Mouse (Mus musculus): ENCODE data around the gene Ncor2. TPM values are rescaled to one million over a fixed set of nuclear protein-coding genes. Genes with fewer than 3 reads are reported as not detected.
A peak's percentile ranks its signal among the peaks of the same experiment; 100 is the strongest.

Ncor2 gene
- polyA plus RNA-seq, 1 experiment from 2014 or later, result 23.6 TPM

DNA sequence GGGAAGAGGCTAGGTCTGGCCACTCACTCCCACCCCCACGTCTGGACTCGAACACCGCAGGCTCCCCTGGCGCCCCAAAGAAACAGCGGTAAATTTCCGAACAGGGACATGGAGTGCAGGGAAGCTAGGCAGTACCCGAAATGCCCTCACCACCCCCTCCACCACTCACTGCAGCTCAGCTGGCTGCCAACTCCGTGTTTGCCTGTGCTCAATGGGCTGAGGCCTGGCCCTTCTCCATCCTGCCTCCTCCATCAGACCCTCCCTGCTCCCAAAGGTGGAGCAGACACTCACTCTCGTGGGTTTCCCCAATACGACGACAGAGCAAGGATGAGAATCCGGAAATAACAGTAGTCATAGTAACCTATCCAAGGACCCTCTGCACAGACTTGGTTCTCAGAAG is 2.2 kb downstream of the Ncor2 start:
- Histone ChIP-seq H3K4me3 (ENCODE audit: low read depth, low read length) (peak overlapping the region; percentile 82), H3K4me2 (ENCODE audit: low read depth, severe bottlenecking) (peak overlapping the region; percentile 88), H3K9ac (ENCODE audit: low read length) (no peak overlapping the region; the same call in 1 of the 2 replicates), H3K4me1 (ENCODE audit: control insufficient read depth, insufficient read depth, low read length) (peaks cover 49% of the 10 kb centered on the region), H3K36me3 (ENCODE audit: control insufficient read depth, insufficient read depth, low read length) (no peaks in the 10 kb centered on the region), H3K27ac (replicated peaks; ENCODE audit: low read depth, low read length) (no peak overlapping the region; the same call in 1 of the 2 replicates), H3K9me3 (ENCODE audit: control insufficient read depth, low read length) (no peaks in the 10 kb centered on the region), H3K27me3 (ENCODE audit: control insufficient read depth, insufficient read depth, low read length) (no peaks in the 10 kb centered on the region)
- WGBS, result 21% methylated on average over 12 of the region's 12 CpGs
- DNase-seq (ENCODE audit: low spot score) (no peak), ATAC-seq (ENCODE audit: insufficient number of reproducible peaks, low FRiP score, low TSS enrichment, low read depth) (no peak)

DNA sequence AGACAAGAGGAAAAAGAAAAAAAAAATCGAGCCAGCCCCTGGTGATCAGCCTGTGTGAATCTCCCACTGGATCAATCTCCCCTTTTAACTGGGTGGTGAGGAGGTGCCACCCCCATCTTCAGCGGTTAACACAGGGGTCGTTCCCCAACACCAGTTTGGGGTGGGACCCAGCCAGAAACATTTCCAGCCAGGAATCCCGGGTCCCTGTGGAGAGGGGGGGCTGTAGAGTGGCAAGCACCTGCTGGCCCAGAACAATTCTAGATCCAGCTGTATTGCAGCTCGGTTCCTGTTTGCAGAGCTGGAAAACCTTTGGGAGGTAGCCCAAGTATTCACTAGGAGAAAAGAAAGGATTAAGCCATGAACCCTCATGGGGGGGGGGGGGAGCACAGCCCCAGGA is 2.7 kb downstream of the Ncor2 start:
- DNase-seq (ENCODE audit: low spot score) (no peak), ATAC-seq (ENCODE audit: insufficient number of reproducible peaks, low FRiP score, low TSS enrichment, low read depth) (no peak)
- Histone ChIP-seq H3K9ac (ENCODE audit: low read length) (no peak overlapping the region), H3K4me3 (ENCODE audit: low read depth, low read length) (no peak overlapping the region; the same call in 1 of the 2 replicates), H3K27me3 (ENCODE audit: control insufficient read depth, insufficient read depth, low read length) (no peaks in the 10 kb centered on the region), H3K36me3 (ENCODE audit: control insufficient read depth, insufficient read depth, low read length) (no peaks in the 10 kb centered on the region), H3K27ac (replicated peaks; ENCODE audit: low read depth, low read length) (no peak overlapping the region), H3K4me2 (ENCODE audit: low read depth, severe bottlenecking) (peak overlapping the region; percentile 88; the same call in 1 of the 2 replicates), H3K9me3 (ENCODE audit: control insufficient read depth, low read length) (no peaks in the 10 kb centered on the region), H3K4me1 (ENCODE audit: control insufficient read depth, insufficient read depth, low read length) (peaks cover 54% of the 10 kb centered on the region)
- whole genome bisulfite sequencing, result 48% methylated on average over 5 of the region's 5 CpGs

DNA sequence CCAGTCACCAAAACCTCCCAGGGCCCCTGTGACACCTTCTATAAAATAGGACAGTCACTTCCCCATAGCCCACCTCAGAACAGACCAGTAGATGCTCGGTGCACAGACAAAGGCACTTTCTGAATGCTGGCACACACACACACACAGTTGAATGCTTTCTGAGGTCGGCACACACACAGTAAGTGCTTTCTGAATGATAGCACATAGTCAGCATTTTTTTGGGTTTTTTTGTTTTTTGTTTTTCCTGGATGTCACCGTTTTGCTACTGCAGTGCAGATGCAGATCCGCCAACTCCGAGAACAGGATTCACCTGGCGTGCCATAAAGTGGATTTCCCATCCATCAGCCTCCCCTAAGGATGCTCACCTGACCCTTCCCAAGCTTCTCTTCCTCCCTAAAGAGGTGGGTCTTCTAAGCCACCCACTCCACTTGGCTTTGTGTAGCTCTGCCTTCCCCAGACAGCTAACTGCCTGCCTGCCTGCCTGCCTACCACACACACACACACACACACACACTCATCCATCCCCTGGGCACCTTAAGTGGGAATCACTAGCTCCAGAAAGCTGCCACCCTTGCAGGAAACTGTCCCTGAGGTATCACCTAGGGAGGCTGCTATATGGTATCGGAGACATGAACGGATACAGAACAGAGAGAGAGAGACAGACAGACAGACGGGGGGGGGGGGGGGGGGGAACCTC is 3.2 kb downstream of the Ncor2 start:
- ATAC-seq (ENCODE audit: insufficient number of reproducible peaks, low FRiP score, low TSS enrichment, low read depth), result no peak
- H3K9me3 ChIP-seq (ENCODE audit: control insufficient read depth, low read length), result no peaks in the 10 kb centered on the region
- H3K4me2 ChIP-seq (ENCODE audit: low read depth, severe bottlenecking), result no peak overlapping the region
- no peak overlapping the region for H3K27ac ChIP-seq (replicated peaks; ENCODE audit: low read depth, low read length)
- no peaks in the 10 kb centered on the region for H3K27me3 ChIP-seq (ENCODE audit: control insufficient read depth, insufficient read depth, low read length)
- no peak overlapping the region for H3K9ac ChIP-seq (ENCODE audit: low read length)
- H3K4me3 ChIP-seq (ENCODE audit: low read depth, low read length), result no peak overlapping the region
- H3K36me3 ChIP-seq (ENCODE audit: control insufficient read depth, insufficient read depth, low read length), result no peaks in the 10 kb centered on the region
- peaks cover 57% of the 10 kb centered on the region for H3K4me1 ChIP-seq (ENCODE audit: control insufficient read depth, insufficient read depth, low read length)
- WGBS, result 78% methylated on average over 8 of the region's 9 CpGs
- no peak for DNase-seq (ENCODE audit: low spot score)

DNA sequence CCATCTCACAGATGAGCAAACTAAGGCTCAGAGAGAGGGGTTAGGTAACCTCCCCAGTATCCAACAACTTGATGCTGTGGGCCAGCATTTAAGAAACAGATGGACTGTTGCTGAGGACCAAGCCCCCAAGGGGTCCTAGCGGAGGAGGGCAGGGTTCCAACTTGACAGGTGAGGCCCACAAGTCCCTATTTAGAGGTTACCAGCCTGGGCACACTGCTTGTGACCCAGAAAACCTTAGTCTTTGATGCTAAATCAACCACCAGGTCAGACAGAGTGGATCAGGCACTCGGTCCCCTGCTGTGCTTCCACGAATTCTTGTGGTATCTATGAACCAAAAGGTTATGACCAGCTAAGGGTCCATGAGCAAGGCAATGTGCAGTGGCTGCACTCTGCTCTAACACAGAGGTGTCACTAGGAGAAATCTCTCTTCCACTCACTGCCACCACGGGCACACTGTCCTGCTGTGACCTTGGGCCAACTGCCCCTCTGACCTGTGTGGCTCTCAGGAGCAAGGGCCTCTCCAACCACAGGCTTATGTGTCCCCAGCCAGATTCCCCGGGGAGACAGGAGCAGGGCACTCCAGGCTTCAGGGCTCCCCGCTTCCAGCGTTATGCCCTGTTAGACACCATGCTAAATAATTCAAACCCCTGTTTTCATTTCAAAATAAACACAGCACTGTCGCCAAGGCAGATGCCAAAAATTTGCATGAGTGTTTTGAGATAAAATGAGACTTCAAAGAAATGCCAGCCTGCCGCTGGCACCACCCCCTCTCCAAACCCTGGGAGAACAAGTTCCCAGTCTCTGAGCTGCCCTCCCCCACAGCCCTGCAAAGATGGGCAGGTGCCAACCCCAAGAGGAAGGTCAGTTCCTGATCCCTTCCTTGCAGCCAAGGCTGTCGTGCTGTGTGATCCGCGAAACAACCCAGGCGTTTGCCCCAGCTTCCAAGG is 4.0 kb downstream of the Ncor2 start:
- H3K4me1 ChIP-seq (ENCODE audit: control insufficient read depth, insufficient read depth, low read length), result peaks cover 54% of the 10 kb centered on the region
- no peak overlapping the region for H3K27ac ChIP-seq (replicated peaks; ENCODE audit: low read depth, low read length)
- no peak overlapping the region for H3K4me2 ChIP-seq (ENCODE audit: low read depth, severe bottlenecking)
- H3K36me3 ChIP-seq (ENCODE audit: control insufficient read depth, insufficient read depth, low read length), result no peaks in the 10 kb centered on the region
- H3K9me3 ChIP-seq (ENCODE audit: control insufficient read depth, low read length), result no peaks in the 10 kb centered on the region
- 63% methylated on average over 13 of the region's 13 CpGs for WGBS
- no peak for ATAC-seq (ENCODE audit: insufficient number of reproducible peaks, low FRiP score, low TSS enrichment, low read depth)
- no peak overlapping the region for H3K9ac ChIP-seq (ENCODE audit: low read length)
- H3K4me3 ChIP-seq (ENCODE audit: low read depth, low read length), result no peak overlapping the region
- no peaks in the 10 kb centered on the region for H3K27me3 ChIP-seq (ENCODE audit: control insufficient read depth, insufficient read depth, low read length)
- DNase-seq (ENCODE audit: low spot score), result no peak

DNA sequence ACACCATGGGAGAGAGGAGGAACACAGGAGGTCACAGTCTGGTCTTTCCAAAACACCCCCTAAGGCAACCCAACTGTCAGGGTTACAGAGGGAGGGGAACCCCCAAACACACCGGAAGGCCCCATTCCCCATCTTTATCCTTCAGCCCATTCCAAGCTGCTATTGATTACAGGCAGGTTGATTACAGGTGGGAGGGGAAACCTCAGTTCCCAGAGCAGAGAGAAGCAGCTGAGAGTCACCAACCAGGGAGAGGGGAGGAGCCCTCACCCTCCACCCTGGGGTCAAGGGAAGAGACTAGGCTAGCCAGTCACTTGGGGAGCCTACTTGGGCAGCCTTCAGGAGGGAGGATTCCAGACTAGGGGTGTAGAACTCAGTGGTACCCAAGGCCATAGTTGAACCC is 5.2 kb downstream of the Ncor2 start:
- Histone ChIP-seq H3K36me3 (ENCODE audit: control insufficient read depth, insufficient read depth, low read length) (no peaks in the 10 kb centered on the region), H3K4me2 (ENCODE audit: low read depth, severe bottlenecking) (no peak overlapping the region), H3K27me3 (ENCODE audit: control insufficient read depth, insufficient read depth, low read length) (no peaks in the 10 kb centered on the region), H3K4me3 (ENCODE audit: low read depth, low read length) (no peak overlapping the region), H3K27ac (replicated peaks; ENCODE audit: low read depth, low read length) (no peak overlapping the region), H3K9ac (ENCODE audit: low read length) (no peak overlapping the region), H3K4me1 (ENCODE audit: control insufficient read depth, insufficient read depth, low read length) (peaks cover 49% of the 10 kb centered on the region), H3K9me3 (ENCODE audit: control insufficient read depth, low read length) (no peaks in the 10 kb centered on the region)
- ATAC-seq (ENCODE audit: insufficient number of reproducible peaks, low FRiP score, low TSS enrichment, low read depth) (no peak), DNase-seq (ENCODE audit: low spot score) (no peak)
- 63% methylated on average over 1 of the region's 1 CpGs for WGBS

DNA sequence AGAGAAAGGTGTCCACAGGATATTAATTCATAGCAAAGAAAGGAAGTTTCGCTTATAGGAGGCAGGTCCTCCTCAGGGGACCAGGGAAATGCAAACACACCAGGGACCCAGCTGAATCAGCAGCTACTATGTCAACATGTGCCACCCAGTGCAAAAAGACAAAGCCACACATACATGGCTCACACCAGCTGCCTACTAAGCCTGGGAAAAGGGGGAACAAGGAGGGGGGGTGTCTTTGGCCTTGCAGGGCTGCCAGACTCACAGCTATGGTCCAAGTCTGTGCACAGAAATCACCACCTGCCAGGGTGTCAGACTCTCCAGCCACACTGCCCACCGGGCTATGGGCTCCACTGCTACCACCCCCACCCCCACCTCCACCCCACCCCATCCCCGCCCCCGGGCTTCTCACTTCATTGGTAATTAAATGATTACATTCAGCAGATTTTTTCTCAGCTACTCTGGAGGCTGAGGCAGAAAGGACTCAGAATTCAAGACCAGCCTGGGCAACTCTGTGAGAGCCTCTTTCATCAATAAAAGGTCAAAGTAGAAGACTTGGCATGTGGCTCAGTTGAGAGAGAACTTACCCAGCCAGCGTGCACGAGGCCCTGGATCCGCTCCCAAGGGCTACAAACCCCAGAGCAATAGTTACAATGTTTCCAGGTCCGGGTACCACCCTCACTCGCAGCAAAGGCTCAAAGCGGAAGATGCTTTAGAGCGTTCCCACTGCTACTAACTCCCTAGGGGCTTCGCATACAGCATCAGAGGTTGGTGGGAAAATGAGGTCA is 6.0 kb downstream of the Ncor2 start:
- Histone ChIP-seq H3K27ac (replicated peaks; ENCODE audit: low read depth, low read length) (no peak overlapping the region), H3K4me2 (ENCODE audit: low read depth, severe bottlenecking) (no peak overlapping the region)
- WGBS, result 61% methylated on average over 12 of the region's 12 CpGs

DNA sequence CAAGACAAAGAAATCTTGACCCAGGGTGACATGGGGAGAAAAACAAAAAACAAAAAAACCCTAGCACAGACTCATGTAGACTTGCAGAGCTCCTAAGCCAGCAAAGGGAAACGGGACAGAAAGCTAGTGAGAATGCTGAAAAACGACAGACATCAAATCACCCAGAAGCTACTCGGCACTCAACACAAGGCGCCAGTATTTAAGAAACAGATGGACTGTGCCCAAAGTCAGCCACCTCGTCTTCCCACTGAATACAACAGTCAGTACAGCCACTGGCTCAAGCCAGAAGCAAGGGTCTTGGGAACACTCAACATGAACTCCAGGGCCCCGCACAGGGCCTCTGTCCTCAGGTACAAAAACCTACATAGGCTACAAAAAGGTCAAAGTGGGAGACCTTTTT is 7.8 kb downstream of the Ncor2 start:
- H3K4me2 ChIP-seq (ENCODE audit: low read depth, severe bottlenecking), result no peak overlapping the region
- WGBS, result 66% methylated on average over 6 of the region's 6 CpGs
- H3K27ac ChIP-seq (replicated peaks; ENCODE audit: low read depth, low read length), result no peak overlapping the region
- peaks cover 39% of the 10 kb centered on the region for H3K4me1 ChIP-seq (ENCODE audit: control insufficient read depth, insufficient read depth, low read length)
- H3K9ac ChIP-seq (ENCODE audit: low read length), result no peak overlapping the region
- H3K27me3 ChIP-seq (ENCODE audit: control insufficient read depth, insufficient read depth, low read length), result no peaks in the 10 kb centered on the region
- ATAC-seq (ENCODE audit: insufficient number of reproducible peaks, low FRiP score, low TSS enrichment, low read depth) (no peak), DNase-seq (ENCODE audit: low spot score) (no peak)
- H3K9me3 ChIP-seq (ENCODE audit: control insufficient read depth, low read length), result no peaks in the 10 kb centered on the region
- no peak overlapping the region for H3K4me3 ChIP-seq (ENCODE audit: low read depth, low read length)
- no peaks in the 10 kb centered on the region for H3K36me3 ChIP-seq (ENCODE audit: control insufficient read depth, insufficient read depth, low read length)

More for the DNA sequence above, 6.0 kb downstream of the Ncor2 start:
- no peak for ATAC-seq (ENCODE audit: insufficient number of reproducible peaks, low FRiP score, low TSS enrichment, low read depth)
- Histone ChIP-seq H3K27me3 (ENCODE audit: control insufficient read depth, insufficient read depth, low read length) (no peaks in the 10 kb centered on the region), H3K4me3 (ENCODE audit: low read depth, low read length) (no peak overlapping the region), H3K36me3 (ENCODE audit: control insufficient read depth, insufficient read depth, low read length) (no peaks in the 10 kb centered on the region), H3K4me1 (ENCODE audit: control insufficient read depth, insufficient read depth, low read length) (peaks cover 49% of the 10 kb centered on the region), H3K9me3 (ENCODE audit: control insufficient read depth, low read length) (no peaks in the 10 kb centered on the region), H3K9ac (ENCODE audit: low read length) (no peak overlapping the region)
- no peak for DNase-seq (ENCODE audit: low spot score)
